Mouse (Mus musculus): ENCODE data around the gene Usp3. TPM values are rescaled to one million over a fixed set of nuclear protein-coding genes. Genes with fewer than 3 reads are reported as not detected.

Gene Usp3
- total and polyA plus RNA-seq, 3 experiments, result 15.4 to 39.1 (median 38.8) TPM

DNA sequence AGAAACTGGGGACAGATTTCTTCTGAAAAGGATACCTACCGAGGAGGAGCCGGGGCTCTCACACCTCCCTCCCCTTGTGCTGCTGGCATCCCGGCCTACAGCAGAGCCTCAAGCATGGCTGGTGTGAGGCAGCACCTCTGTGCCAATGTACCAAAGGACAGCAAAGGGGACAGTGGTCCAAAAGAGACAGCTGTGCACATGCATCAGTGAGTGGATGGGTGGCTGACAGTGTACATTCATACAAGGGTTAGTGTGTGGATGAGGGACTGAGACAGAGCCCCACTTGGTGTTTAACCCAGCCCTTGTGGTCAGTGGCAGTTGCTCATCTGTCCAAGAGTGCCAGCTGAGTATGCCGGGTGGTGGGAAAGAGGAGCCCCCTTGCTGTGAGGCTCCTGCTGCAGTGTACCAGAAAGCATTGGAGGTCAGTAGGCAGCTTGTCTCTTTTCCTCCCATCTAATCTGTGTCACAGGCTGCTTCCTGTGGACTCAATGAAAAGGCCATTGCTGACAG is 84.0 kb downstream of the Usp3 start:
- DNase-seq, result no peak

DNA sequence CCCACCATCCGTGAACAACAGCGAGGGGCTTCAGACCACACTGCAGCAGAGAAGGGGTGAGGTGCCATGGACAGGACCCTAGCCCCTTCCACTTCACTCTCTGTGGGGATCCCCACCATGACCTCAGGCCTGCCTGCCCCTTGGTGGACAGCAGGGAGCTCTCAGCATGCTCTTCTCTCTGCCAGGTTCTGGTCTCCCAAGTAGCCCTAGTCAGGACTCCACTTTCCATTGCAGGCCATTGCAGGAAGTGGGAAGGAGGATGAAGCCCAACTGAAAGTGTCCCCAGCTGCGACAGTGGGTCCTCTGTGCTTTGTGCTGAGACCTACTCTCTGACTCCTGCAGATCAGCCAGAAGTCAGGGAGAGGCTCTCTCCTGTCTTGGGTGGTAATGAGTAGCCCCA is 85.3 kb downstream of the Usp3 start:
- DNase-seq, result no peak

DNA sequence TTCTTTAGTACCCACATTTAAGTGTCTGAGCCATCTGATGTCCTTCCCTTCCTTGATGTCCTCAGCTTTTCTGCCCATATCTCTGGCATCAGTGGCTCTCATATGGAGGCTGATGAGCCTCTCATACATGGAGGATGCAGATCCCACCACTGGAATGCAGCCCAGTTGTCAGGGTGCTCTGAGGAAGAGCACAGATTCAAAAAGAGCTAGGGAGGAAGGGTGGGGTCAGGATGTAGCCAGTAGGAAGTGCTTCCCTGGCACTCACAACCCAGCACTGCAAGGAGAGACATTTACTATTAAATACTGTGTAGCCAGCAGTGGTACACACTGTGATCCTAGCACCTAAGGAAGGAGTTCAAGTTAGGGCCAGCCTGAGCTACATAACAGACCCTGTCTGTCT is 86.5 kb downstream of the Usp3 start:
- DNase-seq, result no peak

DNA sequence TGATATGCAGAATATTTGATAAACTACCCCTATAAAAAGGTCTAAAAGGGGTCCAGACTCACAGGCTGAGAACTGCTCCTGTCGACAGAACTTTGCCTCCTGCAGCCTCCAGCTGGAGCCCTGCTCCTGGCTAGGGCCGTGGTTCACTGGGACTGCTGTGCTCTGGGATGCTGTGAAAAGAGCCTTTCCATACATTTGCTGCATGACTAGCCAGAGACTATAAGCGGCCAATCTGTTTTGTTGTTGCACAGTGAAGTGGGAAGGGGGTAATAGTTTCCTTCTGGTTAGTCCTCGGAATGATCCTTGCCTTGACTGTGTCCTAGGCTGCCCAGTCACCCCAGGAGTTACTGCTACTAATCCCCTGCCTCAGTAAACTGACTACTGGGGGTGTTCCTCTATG is 86.9 kb downstream of the Usp3 start:
- no peak for DNase-seq

DNA sequence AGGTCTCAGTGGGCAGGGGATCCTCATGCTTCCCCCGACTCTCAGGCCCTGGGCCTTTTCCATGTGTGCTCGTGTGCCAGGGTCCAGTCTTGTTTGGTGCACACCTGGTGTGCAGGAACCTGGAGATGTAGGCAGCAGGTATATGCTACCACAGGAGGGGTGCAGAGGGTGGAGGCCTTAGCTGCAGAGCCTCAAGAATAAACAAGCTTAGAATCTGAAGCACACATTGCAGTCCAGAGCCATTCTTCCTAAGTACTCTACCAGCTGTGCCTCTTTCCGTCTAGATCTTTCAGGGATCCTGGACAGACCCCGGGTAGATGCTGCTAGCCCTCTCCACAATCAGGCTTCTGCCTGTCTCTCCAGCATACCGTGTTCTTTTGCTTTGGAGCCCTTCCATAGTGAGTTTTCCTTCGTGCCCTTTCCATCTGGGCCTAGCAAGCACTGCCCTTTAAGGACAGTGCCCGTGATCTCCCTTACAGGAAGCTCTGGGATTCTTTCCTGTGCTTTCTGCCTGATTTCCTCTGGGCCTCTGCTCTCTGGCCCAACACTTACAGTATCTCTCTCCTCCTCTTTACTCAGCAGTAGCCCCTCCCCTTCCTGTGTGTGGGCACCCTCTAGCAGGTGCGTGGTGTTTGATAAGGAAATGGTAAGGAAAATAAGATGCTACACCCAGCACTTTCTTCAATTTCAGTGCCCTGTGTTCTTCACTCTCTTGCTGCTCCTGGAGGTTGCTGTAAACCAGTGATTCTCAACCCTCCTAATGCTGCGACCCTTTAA is 87.6 kb downstream of the Usp3 start:
- DNase-seq, result no peak

DNA sequence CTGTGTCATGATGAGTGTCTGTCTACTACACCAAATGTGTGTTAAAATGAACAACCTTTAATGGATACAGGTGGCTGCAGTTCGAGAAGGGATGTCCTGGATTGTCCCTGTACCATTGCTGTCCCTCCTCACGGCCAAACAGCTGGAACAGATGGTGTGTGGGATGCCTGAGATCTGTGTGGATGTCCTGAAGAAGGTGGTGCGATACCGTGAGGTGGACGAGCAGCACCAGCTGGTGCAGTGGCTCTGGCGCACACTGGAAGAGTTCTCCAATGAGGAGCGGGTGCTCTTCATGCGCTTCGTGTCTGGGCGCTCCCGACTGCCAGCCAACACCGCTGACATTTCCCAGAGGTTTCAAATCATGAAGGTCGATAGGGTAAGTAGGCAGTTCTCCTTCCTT is 88.4 kb downstream of the Usp3 start:
- no peak for DNase-seq

DNA sequence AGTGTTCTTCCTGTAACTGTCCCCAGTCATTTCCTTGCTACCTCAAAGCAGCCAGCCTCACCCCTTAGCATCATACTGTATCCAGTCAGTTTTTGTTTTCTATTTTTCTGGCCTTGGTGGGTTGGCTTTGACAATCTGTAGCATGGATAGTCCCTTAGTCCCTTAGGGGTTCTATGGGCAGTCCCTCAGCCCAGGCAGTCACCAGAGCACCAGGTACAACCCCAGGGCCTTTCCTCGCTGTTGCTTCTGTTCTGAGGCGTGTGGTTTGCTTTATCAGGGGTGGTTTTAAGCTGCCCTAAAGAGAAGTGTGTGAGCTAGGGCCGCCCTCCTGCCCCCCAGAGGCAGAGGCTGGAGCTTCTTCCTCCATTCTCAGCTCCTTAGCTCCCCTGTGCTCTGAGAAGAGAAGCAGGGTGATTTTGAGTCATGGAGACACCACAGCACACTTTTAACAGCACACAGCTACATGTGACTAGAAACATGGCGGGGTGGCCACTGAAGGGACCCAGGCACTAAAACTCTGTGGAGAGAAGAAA is 89.0 kb downstream of the Usp3 start:
- DNase-seq, result no peak

DNA sequence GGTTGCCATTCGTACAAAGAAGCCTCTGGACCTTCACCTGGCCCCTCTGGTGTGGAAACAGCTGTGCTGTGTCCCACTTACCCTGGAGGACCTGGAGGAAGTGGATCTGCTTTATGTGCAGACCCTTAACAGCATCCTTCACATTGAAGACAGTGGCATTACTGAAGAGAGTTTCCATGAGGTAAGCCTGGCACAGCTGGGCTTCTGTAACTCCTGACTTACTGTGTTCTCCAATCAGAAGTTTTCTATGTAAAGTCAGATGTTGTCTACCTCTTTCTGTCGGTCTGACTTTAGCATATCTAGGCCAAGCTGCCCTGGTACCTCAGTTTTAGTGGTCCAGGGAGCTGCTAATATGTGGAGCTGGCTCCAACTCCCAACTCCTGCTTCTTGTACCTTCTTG is 91.7 kb downstream of the Usp3 start:
- no peak for DNase-seq

DNA sequence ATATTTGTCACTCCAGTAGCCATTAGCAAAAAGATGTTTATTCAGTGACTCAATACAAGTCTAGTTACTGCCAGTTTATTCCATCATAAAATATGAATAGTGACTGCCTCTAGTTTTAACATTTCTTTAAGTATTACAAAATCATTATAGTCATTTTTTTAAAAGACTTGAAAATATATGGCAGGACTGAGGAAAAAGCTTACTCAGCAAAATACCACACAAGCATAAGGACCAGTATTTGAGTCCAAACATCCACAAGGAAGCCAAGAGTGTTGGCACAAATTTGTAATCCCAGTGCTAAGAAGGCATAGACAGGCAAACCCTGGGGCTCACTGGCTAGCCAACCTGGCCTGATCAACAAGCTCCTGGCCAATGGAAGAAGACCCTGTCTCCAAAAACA is 99.0 kb downstream of the Usp3 start:
- no peak for DNase-seq

DNA sequence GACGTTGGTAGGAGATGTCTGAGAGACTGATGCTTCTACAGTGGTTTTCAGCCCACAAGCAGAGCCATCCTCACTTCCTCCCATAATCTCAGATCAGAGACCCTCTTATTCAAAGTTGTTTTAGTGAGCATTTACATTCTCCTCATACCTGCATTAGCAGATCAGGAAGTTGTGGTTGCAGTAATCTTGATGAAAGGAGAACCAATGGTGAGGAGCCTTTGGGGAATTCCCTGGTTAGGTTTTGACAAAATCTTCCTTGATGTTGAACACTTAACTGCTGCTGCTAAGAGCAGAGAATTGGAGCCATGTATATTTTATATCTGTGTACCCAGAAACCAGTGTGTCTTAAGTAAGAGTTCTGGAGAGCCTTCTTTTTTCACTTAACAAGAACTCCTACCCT is 100.6 kb downstream of the Usp3 start:
- no peak for DNase-seq

DNA sequence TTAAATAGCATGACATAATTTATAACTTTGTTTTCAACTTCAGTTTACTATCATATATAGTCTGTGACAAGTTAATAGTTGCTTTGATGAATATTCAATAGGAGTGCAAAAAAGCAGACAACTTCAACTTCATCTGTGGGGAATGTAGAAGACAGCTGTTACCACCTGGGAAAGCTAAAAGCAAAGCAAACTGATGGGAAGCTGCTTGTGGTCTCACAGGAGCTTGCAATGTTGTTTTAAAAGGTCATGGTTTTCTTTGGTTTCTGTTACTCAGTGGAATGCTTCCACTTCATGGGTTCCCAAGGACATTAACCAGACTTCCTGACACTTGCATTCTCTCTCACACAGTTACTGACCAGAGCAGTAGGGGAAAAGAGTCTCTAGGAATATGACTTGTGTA is 104.2 kb downstream of the Usp3 start:
- peak; percentile 29 for DNase-seq

DNA sequence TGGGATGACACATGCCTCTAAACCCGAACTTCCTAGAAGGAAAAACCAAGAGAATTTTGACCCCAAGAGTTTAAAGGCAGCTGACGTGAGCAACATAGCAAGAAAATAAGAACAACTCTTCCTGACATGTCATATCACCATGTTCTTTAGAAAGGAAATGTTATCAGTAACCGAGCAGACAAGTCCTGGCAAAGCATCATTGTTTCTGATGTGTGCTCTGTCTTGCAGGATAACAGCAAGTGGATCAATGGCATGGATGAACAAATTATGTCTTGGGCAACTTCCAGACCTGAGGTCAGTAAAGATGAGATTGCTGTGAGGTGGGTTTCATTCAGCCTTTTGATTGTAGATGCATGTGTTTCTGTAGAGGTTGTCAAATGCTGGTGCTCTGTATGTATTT is 109.5 kb downstream of the Usp3 start:
- no peak for DNase-seq

DNA sequence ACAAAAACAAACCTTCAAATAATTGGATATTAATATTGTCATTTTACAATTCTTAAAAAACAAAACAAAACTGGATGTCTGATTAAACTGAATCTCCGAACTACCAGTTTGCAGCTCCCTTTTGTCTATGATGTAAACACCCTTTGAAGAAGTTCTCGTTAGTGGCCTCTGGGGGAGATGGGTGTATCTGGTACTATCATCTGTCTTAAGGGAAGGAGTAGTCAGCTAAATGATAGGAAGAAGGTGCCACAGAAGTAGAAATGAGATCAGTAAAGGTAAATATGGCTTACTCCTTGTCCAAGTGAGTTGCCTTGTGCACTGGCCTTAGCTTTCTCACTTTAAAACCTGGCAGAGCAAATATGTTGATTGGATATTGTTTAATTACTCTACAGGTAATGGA is 115.2 kb downstream of the Usp3 start:
- no peak for DNase-seq

DNA sequence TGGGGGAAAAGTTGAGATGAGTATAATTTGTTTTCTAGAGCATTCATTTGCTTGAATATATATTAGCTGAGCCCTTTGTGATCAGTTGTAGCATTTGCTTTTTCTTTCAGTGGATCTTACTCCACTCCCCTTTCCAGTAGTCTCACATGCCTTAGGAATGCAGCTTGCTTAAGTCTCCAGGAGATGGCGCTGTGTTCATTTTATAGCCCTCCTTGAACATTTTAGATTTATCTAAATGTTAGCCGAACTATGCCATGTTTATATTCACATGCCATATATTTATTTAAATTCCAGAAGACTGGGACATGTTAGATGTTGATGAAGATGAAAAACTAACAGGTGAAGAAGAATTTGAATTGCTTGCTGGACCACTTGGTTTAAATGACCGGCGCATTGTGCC is 127.9 kb downstream of the Usp3 start:
- peak; percentile 10 for DNase-seq

Other genes with a start within 250 kb of the Usp3 start
- gene Herc1, start 242.7 kb downstream of the Usp3 start, total RNA-seq (2021), result 10 to 100 TPM; 34.5 to 40.6 TPM
- 6.0 and 7.9 TPM in 2 replicates for gene Herc1, start 242.7 kb downstream of the Usp3 start, polyA plus RNA-seq (2012; rRNA removed)
- gene Fbxl22, start 78.5 kb downstream of the Usp3 start, total RNA-seq (2021), result under 1 TPM; 0.52 to 0.75 TPM
- 1.8 and 2.7 TPM in 2 replicates for gene Fbxl22, start 78.5 kb downstream of the Usp3 start, polyA plus RNA-seq (2012; rRNA removed)
- under 1 TPM; 0.23 to 0.45 TPM for gene Car12, start 120.5 kb upstream of the Usp3 start, total RNA-seq (2021)
- gene Car12, start 120.5 kb upstream of the Usp3 start, polyA plus RNA-seq (2012; rRNA removed), result 0.42 and 0.49 TPM in 2 replicates
- 1 to 10 TPM; 3.4 to 7.3 TPM for gene Aph1b, start 202.3 kb upstream of the Usp3 start, total RNA-seq (2021)
- 3.4 and 3.9 TPM in 2 replicates for gene Aph1b, start 202.3 kb upstream of the Usp3 start, polyA plus RNA-seq (2012; rRNA removed)
- gene Gm10647, start 203.9 kb upstream of the Usp3 start, total RNA-seq (2021), result under 1 TPM; 0.14 TPM
- not detected in 2 replicates for gene Gm10647, start 203.9 kb upstream of the Usp3 start, polyA plus RNA-seq (2012; rRNA removed)
- 1 to 10 TPM; 4.2 to 4.3 TPM for gene Aph1c, start 241.6 kb upstream of the Usp3 start, total RNA-seq (2021)
- gene Aph1c, start 241.6 kb upstream of the Usp3 start, polyA plus RNA-seq (2012; rRNA removed), result 1.4 and 1.6 TPM in 2 replicates

Data from adrenal gland, adult 2 months (tissue).